Mouse (Mus musculus) spleen, adult 2 months (tissue): ENCODE data around the gene Pde4dip. TPM values are rescaled to one million over a fixed set of nuclear protein-coding genes. Genes with fewer than 3 reads are reported as not detected.

Experiments
- DNase-seq, 2 experiments: peaks; one replicate each; pipeline versions ENCODE4 v3.0.0 to v3.0.0-alpha.2; 2012 to 2021; ENCODE audit warnings: low spot score in 2 of 2, low read depth in 1 of 2
- H3K27ac ChIP-seq: fragments of 200-500 bp; 2 replicates; pipeline ENCODE4 v1.5.1; 2012; ENCODE audit warnings: low read length, inconsistent platforms; ENCODE audit not compliant: insufficient read depth
- H3K27me3 ChIP-seq: fragments of 200-500 bp; 2 replicates; pipeline ENCODE4 v1.6.1; 2012; ENCODE audit warnings: mild to moderate bottlenecking, moderate library complexity, low read length, inconsistent platforms; ENCODE audit not compliant: control insufficient read depth, insufficient read depth
- H3K36me3 ChIP-seq: fragments of 200-500 bp; 2 replicates; pipeline ENCODE4 v1.6.1; 2012; ENCODE audit warnings: mild to moderate bottlenecking, low read length, inconsistent platforms; ENCODE audit not compliant: control insufficient read depth, insufficient read depth
- H3K4me1 ChIP-seq: fragments of 200-500 bp; 2 replicates; pipeline ENCODE4 v1.6.1; 2011; ENCODE audit warnings: inconsistent platforms; ENCODE audit not compliant: control insufficient read depth, insufficient read depth, insufficient read length
- H3K4me3 ChIP-seq: fragments of 200-500 bp; 2 replicates; pipeline ENCODE4 v1.5.1; 2011; ENCODE audit warnings: mild to moderate bottlenecking, inconsistent platforms; ENCODE audit not compliant: insufficient read depth, insufficient read length; ENCODE audit errors: extremely low read depth
- CTCF ChIP-seq: fragments of 200-500 bp; IDR thresholded peaks from 2 replicates; pipeline ENCODE4 v1.5.1; 2011; ENCODE audit warnings: mild to moderate bottlenecking, inconsistent platforms; ENCODE audit not compliant: insufficient read depth, insufficient read length, insufficient replicate concordance; ENCODE audit errors: extremely low read depth
- POLR2A ChIP-seq: fragments of 200-500 bp; IDR thresholded peaks from 2 replicates; pipeline ENCODE4 v1.6.1; 2011; ENCODE audit warnings: low read depth, low read length, inconsistent platforms
- WGBS: fragments of 180-500 bp; shearing (Covaris S2); methylation state at CpG from one replicate; pipeline ENCODE4 v1.1.7; 2018; 5-methylcytosine and 5-hydroxymethylcytosine counted together
- polyA plus RNA-seq: library from polyadenylated mRNA; depleted of rRNA; stranded (reverse); fragments of >200 nt; gene quantifications from 2 replicates; pipeline ENCODE4 v1.2.3, GENCODE M21; 2012

Gene Pde4dip
- polyA plus RNA-seq, 1 experiment = 12.0 TPM

DNA sequence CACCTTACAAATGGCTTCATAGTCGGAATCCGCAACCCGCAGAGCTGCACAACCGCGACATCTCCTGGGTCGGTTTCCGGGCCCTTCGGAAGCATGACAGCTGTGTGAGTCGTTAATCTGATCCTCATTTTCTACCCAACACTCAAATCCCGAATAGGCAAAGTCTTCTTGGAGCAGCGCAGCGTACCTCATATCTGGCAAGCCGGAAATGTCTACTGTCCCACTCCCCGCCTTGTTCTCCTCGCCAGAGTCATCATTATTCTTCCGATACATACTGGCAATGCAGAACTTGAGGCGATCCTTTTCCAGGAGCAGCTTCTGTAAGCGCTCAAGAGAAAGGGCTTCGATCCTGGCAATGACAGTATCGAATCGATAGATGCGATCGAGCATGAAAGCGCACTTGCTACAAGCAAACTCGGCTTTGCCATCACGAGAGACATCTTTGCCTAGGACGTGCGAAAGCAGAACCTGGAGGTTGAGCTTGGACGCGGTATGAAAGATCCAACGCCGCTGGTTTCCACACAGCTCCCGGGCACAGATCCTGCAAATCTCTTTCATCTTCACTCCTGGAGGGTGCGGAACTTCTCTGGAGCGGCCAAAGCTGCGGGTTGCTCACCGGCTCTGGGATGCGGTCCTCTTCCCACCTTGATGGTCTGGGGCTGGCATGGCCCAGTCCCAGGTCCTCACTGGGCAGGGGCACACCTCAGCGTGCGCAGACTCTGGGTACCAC, 121.3 kb downstream of the Pde4dip start:
- Histone ChIP-seq H3K36me3 (no peaks in the 10 kb centered on the region), H3K27ac (peak overlapping the region; percentile 75), H3K27me3 (no peaks in the 10 kb centered on the region), H3K4me3 (peak overlapping the region; percentile 87), H3K4me1 (peaks cover 2% of the 10 kb centered on the region; the same call in 1 of the 2 replicates)
- no peak for DNase-seq
- WGBS = 10% methylated on average over 40 of the region's 40 CpGs
- no peak for TF ChIP-seq POLR2A

DNA sequence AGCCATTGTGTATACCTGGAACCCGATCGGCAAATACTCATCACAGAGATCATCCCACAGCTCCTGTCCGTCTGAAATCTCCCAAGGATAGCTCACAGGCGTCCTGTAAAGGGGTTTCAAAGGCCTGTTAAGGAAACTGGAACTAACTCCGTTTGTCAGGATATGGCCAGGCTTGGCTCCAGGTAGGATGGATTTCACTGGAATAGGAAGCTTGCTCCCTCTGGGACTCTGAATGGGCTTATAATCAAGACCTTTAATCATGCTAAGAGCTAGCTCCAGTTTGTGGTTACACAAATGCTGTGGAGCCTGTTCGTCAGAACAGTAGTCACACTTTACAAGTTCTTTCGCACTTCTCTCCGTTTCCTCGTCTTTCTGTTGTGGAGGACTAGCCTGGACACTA, 122.0 kb downstream of the Pde4dip start:
- no peak overlapping the region for H3K27ac ChIP-seq
- H3K4me1 ChIP-seq = peaks cover 2% of the 10 kb centered on the region; the same call in 1 of the 2 replicates
- no peaks in the 10 kb centered on the region for H3K27me3 ChIP-seq
- TF ChIP-seq POLR2A (no peak), CTCF (no peak)
- DNase-seq = no peak
- WGBS = 82% methylated on average over 9 of the region's 9 CpGs
- H3K4me3 ChIP-seq = peak overlapping the region; percentile 87; the same call in 1 of the 2 replicates
- no peaks in the 10 kb centered on the region for H3K36me3 ChIP-seq

DNA sequence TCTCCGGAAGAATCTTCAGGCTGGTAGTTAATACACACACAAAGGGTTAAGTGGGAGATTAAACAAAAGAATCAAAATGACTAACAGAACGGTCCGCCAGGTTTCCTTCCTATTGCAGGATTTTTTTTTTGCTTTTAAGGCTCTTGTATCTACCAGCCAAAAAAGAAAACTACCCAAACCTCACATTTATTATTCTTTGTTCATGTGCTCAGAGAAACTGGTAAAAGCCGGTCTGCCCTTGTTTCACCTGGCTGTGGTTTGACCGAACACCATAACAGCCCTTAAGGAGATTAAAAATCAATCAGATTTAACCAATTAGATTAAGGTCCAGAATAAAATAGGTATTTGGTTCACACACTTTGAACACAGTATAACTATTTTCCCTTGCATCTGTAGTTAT, 124.4 kb downstream of the Pde4dip start:
- TF ChIP-seq POLR2A (no peak), CTCF (no peak)
- Histone ChIP-seq H3K4me3 (no peak overlapping the region), H3K36me3 (no peaks in the 10 kb centered on the region), H3K27me3 (no peaks in the 10 kb centered on the region), H3K27ac (no peak overlapping the region), H3K4me1 (peaks cover 2% of the 10 kb centered on the region; the same call in 1 of the 2 replicates)
- DNase-seq = no peak
- 92% methylated on average over 5 of the region's 5 CpGs for WGBS

DNA sequence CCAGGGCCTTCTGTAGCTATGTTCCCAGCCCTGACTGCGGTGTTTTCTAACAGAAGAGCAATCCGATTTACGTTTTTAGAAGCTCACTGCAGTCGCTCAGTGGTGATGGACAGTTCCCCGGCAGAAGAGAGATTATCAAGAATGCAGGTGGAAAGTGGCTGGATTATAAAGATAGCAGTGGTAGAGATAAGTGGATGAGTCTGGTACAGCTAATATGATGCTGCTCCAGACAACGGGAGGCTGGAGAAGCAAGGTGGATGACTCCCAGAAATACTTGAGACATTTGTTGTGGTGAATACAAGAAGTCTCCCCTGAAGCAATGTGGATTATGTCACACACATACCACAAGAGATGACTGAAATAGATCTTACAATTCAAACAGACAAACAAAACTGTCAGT, 126.6 kb downstream of the Pde4dip start:
- H3K27me3 ChIP-seq = no peaks in the 10 kb centered on the region
- H3K36me3 ChIP-seq = peaks cover 6% of the 10 kb centered on the region
- no peak for DNase-seq
- H3K4me3 ChIP-seq = no peak overlapping the region
- peaks cover 2% of the 10 kb centered on the region; the same call in 1 of the 2 replicates for H3K4me1 ChIP-seq
- 93% methylated on average over 6 of the region's 6 CpGs for WGBS
- TF ChIP-seq POLR2A (no peak), CTCF (no peak)
- H3K27ac ChIP-seq = no peak overlapping the region

DNA sequence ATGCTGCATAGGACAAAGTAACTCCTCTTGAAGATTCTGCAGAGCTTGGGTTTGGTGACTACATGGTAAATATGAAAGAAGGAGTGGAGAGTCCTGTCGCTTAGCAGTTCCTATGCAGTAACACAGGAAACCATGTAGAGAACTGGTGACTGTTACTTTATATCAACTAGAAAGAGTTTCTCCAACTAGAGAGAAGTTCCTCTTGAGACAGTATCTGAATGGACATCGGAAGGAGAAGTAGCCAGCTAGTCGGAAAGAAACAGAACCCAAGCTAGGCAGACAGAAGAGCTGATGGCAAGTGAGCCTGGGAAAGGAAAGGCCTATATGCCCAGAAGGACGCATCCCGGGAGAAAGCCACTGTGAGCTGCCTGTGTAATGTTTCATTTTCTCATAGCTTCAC, 127.3 kb downstream of the Pde4dip start:
- Histone ChIP-seq H3K36me3 (peaks cover 13% of the 10 kb centered on the region), H3K27ac (no peak overlapping the region), H3K27me3 (no peaks in the 10 kb centered on the region), H3K4me3 (no peak overlapping the region), H3K4me1 (no peaks in the 10 kb centered on the region)
- TF ChIP-seq POLR2A (no peak), CTCF (no peak)
- 68% methylated on average over 5 of the region's 5 CpGs for WGBS
- DNase-seq = no peak

DNA sequence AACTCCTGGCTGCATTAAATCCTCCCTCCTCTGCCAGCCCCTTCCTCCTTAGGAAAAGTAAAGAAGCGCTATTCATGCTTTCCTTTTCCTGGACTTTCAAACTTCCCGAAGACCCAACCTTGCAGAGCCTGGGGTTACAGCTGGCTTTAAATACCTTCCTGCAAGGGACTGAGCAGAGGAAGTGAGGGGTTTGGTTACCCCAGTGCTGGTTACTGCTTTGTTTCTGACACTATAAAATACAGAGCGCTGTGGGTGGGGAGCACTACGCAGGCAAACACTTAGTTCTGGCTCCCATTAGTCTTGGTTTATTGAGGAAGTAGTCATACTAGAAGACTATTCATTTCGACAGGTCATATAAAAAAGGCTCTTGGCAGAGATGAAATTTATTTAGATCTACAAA, 128.7 kb downstream of the Pde4dip start:
- Histone ChIP-seq H3K4me3 (no peak overlapping the region), H3K4me1 (no peaks in the 10 kb centered on the region), H3K27ac (no peak overlapping the region), H3K27me3 (no peaks in the 10 kb centered on the region), H3K36me3 (peaks cover 22% of the 10 kb centered on the region)
- TF ChIP-seq CTCF (no peak), POLR2A (no peak)
- no peak for DNase-seq
- 67% methylated on average over 5 of the region's 5 CpGs for WGBS

DNA sequence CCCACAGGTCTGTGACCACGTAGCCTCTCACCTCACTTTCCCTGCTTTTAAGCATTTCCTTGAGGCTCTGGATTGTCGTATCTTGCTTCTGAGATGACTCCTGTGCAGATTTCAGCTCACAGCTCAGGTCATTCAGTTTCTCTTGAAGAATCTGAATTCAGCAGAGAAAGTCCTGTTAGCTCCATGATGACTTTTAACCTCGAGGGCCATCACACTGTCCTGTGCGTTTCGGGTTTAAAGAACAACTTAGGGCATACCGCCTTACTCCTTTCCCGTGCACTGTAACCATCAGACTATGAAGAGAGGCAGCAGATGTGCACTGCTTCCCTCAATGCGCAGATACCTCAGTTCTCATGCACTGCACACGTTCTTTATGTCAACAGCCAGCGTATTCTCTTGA, 131.0 kb downstream of the Pde4dip start:
- Histone ChIP-seq H3K27ac (no peak overlapping the region), H3K36me3 (peaks cover 35% of the 10 kb centered on the region), H3K27me3 (no peaks in the 10 kb centered on the region), H3K4me1 (no peaks in the 10 kb centered on the region), H3K4me3 (no peak overlapping the region)
- TF ChIP-seq CTCF (no peak), POLR2A (no peak)
- 94% methylated on average over 10 of the region's 10 CpGs for WGBS
- no peak for DNase-seq
